Mouse (Mus musculus) heart, postnatal 0 days (tissue): ENCODE data around the gene Gstm1.
"Not testable (repeated sequence)": the region's sequence is repeated elsewhere in the genome, so short reads cannot be mapped to it uniquely, and the experiment has no call there.

Source experiments
- CTCF ChIP-seq: IDR thresholded peaks from 2 replicates; pipeline ENCODE4 v1.5.1; 2016; ENCODE audit warnings: antibody characterized with exemption, control low read depth, low read depth
- EP300 ChIP-seq: IDR thresholded peaks from 2 replicates; pipeline ENCODE4 v1.6.1; 2016; ENCODE audit warnings: antibody characterized with exemption, low read depth

DNA sequence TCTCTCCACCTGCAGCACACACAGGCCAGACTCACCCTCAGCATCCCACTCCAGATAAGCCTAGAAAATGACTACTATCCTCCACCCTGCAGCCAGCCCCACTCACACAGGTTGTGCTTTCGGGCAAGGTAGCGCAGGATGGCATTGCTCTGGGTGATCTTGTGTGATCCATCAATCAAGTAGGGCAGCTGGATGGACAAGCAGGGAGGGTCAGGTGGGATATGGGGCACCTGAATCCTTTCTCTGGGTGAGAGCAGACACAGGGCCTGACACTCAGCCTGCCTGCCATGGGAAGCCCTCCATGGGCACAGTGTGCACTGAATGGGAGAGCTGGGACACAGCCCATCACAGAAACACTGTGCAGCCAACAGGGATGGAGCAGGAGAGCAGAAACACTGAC is 32.6 kb downstream of the Gstm1 start:
- not testable (repeated sequence) for TF ChIP-seq CTCF, EP300
